Mouse (Mus musculus) forebrain, embryonic 16.5 days (tissue): ENCODE results near the gene Rnasek. TPM values are rescaled to one million over a fixed set of nuclear protein-coding genes. Genes with fewer than 3 reads are reported as not detected.

Experiments used
- ATAC-seq: fragments of 200-750 bp; cut with Nextera tagmentation; 2 replicates; pipeline ENCODE4 v1.8.0; 2017; ENCODE audit warnings: mild to moderate bottlenecking, moderate library complexity
- H3K27ac ChIP-seq: fragments of 300-500 bp; sonication (generic); 2 replicates; pipeline ENCODE4 v1.5.1; 2014; ENCODE audit warnings: low read length, control low read depth
- H3K27me3 ChIP-seq: fragments of 300-500 bp; sonication (generic); replicated peaks from 2 replicates; pipeline ENCODE4 v1.6.1; 2014; ENCODE audit warnings: low read length; ENCODE audit not compliant: control insufficient read depth, insufficient read depth
- H3K36me3 ChIP-seq: fragments of 300-500 bp; sonication (generic); 2 replicates; pipeline ENCODE4 v1.6.1; 2014; ENCODE audit not compliant: control insufficient read depth, insufficient read depth
- H3K4me1 ChIP-seq: fragments of 300-500 bp; sonication (generic); replicated peaks from 2 replicates; pipeline ENCODE4 v1.6.1; 2014; ENCODE audit warnings: low read length; ENCODE audit not compliant: control insufficient read depth, insufficient read depth
- H3K4me2 ChIP-seq: fragments of 300-500 bp; sonication (generic); 2 replicates; pipeline ENCODE4 v1.6.1; 2014; ENCODE audit warnings: mild to moderate bottlenecking, low read length, control low read depth
- H3K4me3 ChIP-seq: fragments of 300-500 bp; sonication (generic); replicated peaks from 2 replicates; pipeline ENCODE4 v1.5.1; 2014; ENCODE audit warnings: mild to moderate bottlenecking, low read length, control low read depth
- H3K9ac ChIP-seq: fragments of 300-500 bp; sonication (generic); replicated peaks from 2 replicates; pipeline ENCODE4 v1.6.1; 2014; ENCODE audit warnings: low read depth, low read length, control low read depth
- H3K9me3 ChIP-seq: fragments of 300-500 bp; sonication (generic); 2 replicates; pipeline ENCODE4 v1.6.1; 2016; ENCODE audit warnings: low read length; ENCODE audit not compliant: control insufficient read depth
- WGBS: fragments of 180-500 bp; shearing (Covaris S2); extraction: QIAGEN DNeasy Blood & Tissue Kit; methylation state at CpG from one replicate; pipeline ENCODE4 v1.1.7; 2014; 5-methylcytosine and 5-hydroxymethylcytosine counted together
- polyA plus RNA-seq: library from polyadenylated mRNA; unstranded; fragments of >200 nt; fragmentation: Nextera tagmentation; extraction: Ambion mirVana; gene quantifications from 2 replicates; pipeline ENCODE4 v1.2.1, GENCODE M21; 2015

Gene Rnasek
- polyA plus RNA-seq, 1 experiment from 2014 or later, result 287 TPM

- H3K27ac ChIP-seq, result peak overlapping the region; percentile 79
- H3K9ac ChIP-seq, result peak overlapping the region; percentile 80
- peak overlapping the region; percentile 84 for H3K4me2 ChIP-seq
- H3K4me3 ChIP-seq, result peak overlapping the region; percentile 68
- H3K36me3 ChIP-seq, result peaks cover 4% of the 10 kb centered on the region; the same call in 1 of the 2 replicates
- H3K9me3 ChIP-seq, result no peaks in the 10 kb centered on the region
- peaks cover 4% of the 10 kb centered on the region for H3K27me3 ChIP-seq
- H3K4me1 ChIP-seq, result peaks cover 36% of the 10 kb centered on the region
- ATAC-seq, result no peak
- 10% methylated on average over 14 of the region's 14 CpGs for WGBS
Observed at GRCm38 (mm10) chr11:70221603-70222500, 17.8 kb downstream of the Rnasek start.

DNA sequence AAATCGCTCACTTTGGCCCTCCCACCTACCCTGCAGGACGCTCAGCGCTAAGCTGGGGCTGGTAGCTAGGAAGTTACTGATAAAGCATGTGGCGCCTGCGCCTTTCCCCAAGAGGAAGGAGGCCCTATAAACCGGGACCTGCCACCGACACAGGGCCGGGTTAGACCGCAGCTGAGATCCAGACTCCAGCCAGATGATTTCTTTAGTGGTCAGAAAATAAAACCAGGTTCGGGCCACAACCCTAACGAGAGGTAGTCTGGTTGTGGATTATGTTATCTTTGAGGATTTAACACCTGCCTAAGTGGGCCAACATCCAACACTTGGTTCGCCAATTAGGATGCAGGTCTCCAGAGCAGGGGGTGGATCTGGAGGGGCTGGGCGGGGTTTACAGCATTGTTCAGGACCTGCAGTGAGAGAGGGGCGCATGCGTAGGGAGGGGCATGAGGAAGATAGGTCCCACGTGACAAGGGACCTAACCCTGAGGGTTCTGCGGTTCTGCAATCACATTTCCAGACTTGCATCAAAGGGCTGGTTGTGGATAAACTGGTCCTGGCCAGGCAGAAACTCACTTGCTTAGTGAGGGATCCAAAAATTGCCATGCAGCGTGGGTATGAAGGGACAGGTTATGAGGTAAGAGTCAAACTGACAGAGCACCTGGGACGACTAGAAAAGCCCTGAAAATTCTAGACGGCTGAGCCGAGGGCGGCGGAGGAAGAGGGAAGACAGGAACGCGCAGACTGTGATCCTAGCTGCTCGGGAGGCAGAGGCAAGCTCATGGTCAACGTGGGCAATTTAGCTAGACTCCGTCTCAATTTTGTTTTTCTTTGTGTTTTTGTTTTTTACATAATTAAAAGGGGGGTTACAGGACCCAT is 18.7 kb downstream of the Rnasek start, which contains the start of gene Slc16a13:
Slc16a13 (minus strand) TSS at position 334 of the 872 bp plus-strand sequence.
- peak; percentile 97 for ATAC-seq
- Histone ChIP-seq H3K27ac (peak within 1 kb of the TSS; percentile 91), H3K4me2 (peak within 1 kb of the TSS; percentile 84), H3K9ac (peak within 1 kb of the TSS; percentile 80), H3K27me3 (peaks cover 9% of the 10 kb centered on the region), H3K9me3 (no peaks in the 10 kb centered on the region), H3K4me1 (peaks cover 28% of the 10 kb centered on the region), H3K36me3 (peaks cover 4% of the 10 kb centered on the region; the same call in 1 of the 2 replicates), H3K4me3 (peak within 1 kb of the TSS; percentile 68)
- WGBS, result under 1% methylated on average over 28 of the region's 28 CpGs

DNA sequence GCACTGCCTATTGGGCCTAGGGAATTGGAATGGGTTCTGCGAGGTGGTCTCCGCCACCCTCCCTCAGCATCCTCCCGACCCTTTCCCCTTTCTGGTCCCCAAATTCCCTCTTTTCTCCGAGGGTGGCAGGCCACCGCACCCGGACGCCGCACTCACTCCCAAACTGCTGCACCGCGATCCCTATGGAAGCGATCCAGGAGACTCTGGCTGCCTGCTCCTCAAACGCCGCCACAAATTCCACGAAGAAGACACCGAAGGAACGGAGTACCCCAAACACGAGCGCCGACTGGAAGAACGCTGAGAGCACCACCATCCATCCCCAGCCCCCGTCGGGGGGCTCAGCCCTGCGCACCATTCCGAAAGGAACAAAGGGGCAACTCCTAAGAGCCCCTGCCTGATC is 19.3 kb downstream of the Rnasek start:
- H3K27ac ChIP-seq, result peak overlapping the region; percentile 91
- under 1% methylated on average over 24 of the region's 24 CpGs for WGBS
- peaks cover 28% of the 10 kb centered on the region for H3K4me1 ChIP-seq
- no peaks in the 10 kb centered on the region for H3K9me3 ChIP-seq
- H3K4me2 ChIP-seq, result peak overlapping the region; percentile 84
- no peak for ATAC-seq
- peak overlapping the region; percentile 68 for H3K4me3 ChIP-seq
- H3K9ac ChIP-seq, result peak overlapping the region; percentile 80
- H3K27me3 ChIP-seq, result peaks cover 15% of the 10 kb centered on the region
- peaks cover 4% of the 10 kb centered on the region; the same call in 1 of the 2 replicates for H3K36me3 ChIP-seq

- peak overlapping the region; percentile 91 for H3K27ac ChIP-seq
- no peak for ATAC-seq
- H3K9ac ChIP-seq, result peak overlapping the region; percentile 80
- peak overlapping the region; percentile 68 for H3K4me3 ChIP-seq
- H3K4me1 ChIP-seq, result peaks cover 29% of the 10 kb centered on the region
- H3K9me3 ChIP-seq, result no peaks in the 10 kb centered on the region
- peaks cover 20% of the 10 kb centered on the region for H3K27me3 ChIP-seq
- 60% methylated on average over 7 of the region's 7 CpGs for WGBS
- peaks cover 4% of the 10 kb centered on the region; the same call in 1 of the 2 replicates for H3K36me3 ChIP-seq
- peak overlapping the region; percentile 84 for H3K4me2 ChIP-seq
Observed at GRCm38 (mm10) chr11:70219873-70220272, 19.8 kb downstream of the Rnasek start.

- H3K4me2 ChIP-seq, result peak overlapping the region; percentile 84
- no peak overlapping the region for H3K27ac ChIP-seq
- H3K9me3 ChIP-seq, result no peaks in the 10 kb centered on the region
- H3K4me1 ChIP-seq, result peaks cover 39% of the 10 kb centered on the region
- whole genome bisulfite sequencing, result 91% methylated on average over 15 of the region's 15 CpGs
- 0 out of 2 replicates have a peak overlapping the region, but pooled peaks have one; percentile 68 for H3K4me3 ChIP-seq
- H3K27me3 ChIP-seq, result peaks cover 29% of the 10 kb centered on the region
- H3K9ac ChIP-seq, result no peak overlapping the region
- ATAC-seq, result no peak
- H3K36me3 ChIP-seq, result peaks cover 4% of the 10 kb centered on the region; the same call in 1 of the 2 replicates
Observed at GRCm38 (mm10) chr11:70218741-70219470, 20.7 kb downstream of the Rnasek start.

- no peak overlapping the region for H3K4me2 ChIP-seq
Observed at GRCm38 (mm10) chr11:70218039-70218438, 21.6 kb downstream of the Rnasek start.

DNA sequence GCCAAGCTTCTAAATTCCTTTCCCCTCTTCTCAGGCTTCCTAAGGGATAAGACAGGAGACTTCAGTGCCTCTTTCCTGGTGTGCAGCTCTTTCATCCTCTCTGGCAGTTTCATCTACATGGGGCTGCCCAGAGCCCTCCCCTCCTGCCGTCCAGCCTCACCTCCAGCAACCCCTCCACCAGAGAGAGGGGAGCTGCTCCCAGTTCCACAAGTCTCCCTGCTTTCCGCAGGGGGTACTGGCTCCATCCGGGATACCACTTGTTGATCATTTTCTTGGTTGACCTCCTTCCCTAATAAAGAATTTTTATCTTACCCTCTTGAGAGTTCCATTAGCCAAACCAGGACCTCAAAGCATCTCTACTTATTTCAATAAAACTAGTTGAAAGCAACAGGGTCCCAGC is 23.5 kb downstream of the Rnasek start:
- ATAC-seq, result no peak
- Histone ChIP-seq H3K4me2 (no peak overlapping the region), H3K9me3 (no peaks in the 10 kb centered on the region), H3K36me3 (peaks cover 4% of the 10 kb centered on the region; the same call in 1 of the 2 replicates), H3K27me3 (peaks cover 44% of the 10 kb centered on the region), H3K4me1 (peaks cover 35% of the 10 kb centered on the region), H3K4me3 (no peak overlapping the region), H3K27ac (no peak overlapping the region), H3K9ac (no peak overlapping the region)
- 69% methylated on average over 3 of the region's 3 CpGs for WGBS

More at GRCm38 (mm10) chr11:70218039-70218438, 21.6 kb downstream of the Rnasek start:
- Histone ChIP-seq H3K4me3 (no peak overlapping the region), H3K9ac (no peak overlapping the region), H3K4me1 (peaks cover 44% of the 10 kb centered on the region), H3K36me3 (peaks cover 4% of the 10 kb centered on the region; the same call in 1 of the 2 replicates), H3K27ac (no peak overlapping the region), H3K27me3 (peaks cover 36% of the 10 kb centered on the region), H3K9me3 (no peaks in the 10 kb centered on the region)
- no peak for ATAC-seq
- 92% methylated on average over 4 of the region's 4 CpGs for WGBS

GRCm38 (mm10) chr11:70215301-70215700 is 24.3 kb downstream of the Rnasek start:
- H3K27me3 ChIP-seq, result peaks cover 44% of the 10 kb centered on the region
- no peak overlapping the region for H3K27ac ChIP-seq
- 14% methylated on average over 22 of the region's 22 CpGs for WGBS
- no peak overlapping the region for H3K9ac ChIP-seq
- H3K4me2 ChIP-seq, result no peak overlapping the region
- no peaks in the 10 kb centered on the region for H3K9me3 ChIP-seq
- no peak overlapping the region for H3K4me3 ChIP-seq
- no peak for ATAC-seq
- H3K4me1 ChIP-seq, result peaks cover 35% of the 10 kb centered on the region
- peaks cover 4% of the 10 kb centered on the region; the same call in 1 of the 2 replicates for H3K36me3 ChIP-seq
